Comparison of ENCODE assay signal across 18 mouse cellular contexts in genomic region chr1:136974040-136974439, GRCm38 (mm10). TPM values are rescaled to one million over a fixed set of nuclear protein-coding genes. Genes with fewer than 3 reads are reported as not detected.
"Had no signal": no experiment of that assay in that cellular context is flagged by ENCODE, and none has a peak within 500 bp of the region (broad histone marks: within the 10 kb centered on the region; RNA-seq: fewer than 3 reads in every experiment).

No protein-coding gene starts in this region.

- H3K4me1 ChIP-seq: megakaryocyte, embryonic 14.5 days; midbrain, embryonic 13.5 days; midbrain, embryonic 15.5 days; neural tube, embryonic 12.5 days; stomach, embryonic 15.5 days had no signal

- H3K36me3 ChIP-seq: midbrain, embryonic 13.5 days; midbrain, embryonic 15.5 days; neural tube, embryonic 12.5 days; stomach, embryonic 15.5 days had no signal

- ATAC-seq: midbrain, embryonic 13.5 days; midbrain, embryonic 15.5 days had no signal

- H3K4me3 ChIP-seq: megakaryocyte, embryonic 14.5 days; midbrain, embryonic 13.5 days; midbrain, embryonic 15.5 days; neural tube, embryonic 12.5 days; stomach, embryonic 15.5 days had no signal

- H3K27ac ChIP-seq: midbrain, embryonic 13.5 days; midbrain, embryonic 15.5 days; neural tube, embryonic 12.5 days; stomach, embryonic 15.5 days; stomach, postnatal 0 days had no signal

- H3K27me3 ChIP-seq: midbrain, embryonic 13.5 days; midbrain, embryonic 15.5 days; neural tube, embryonic 12.5 days; stomach, embryonic 15.5 days had no signal

- DNase-seq: lung, adult 18-20 months; lung, embryonic 14.5 days; lung, postnatal 10 days; lung, postnatal 4 days; right cerebral cortex, postnatal 25 days; right cerebral cortex, postnatal 4 days; spleen, adult 18-20 months; thymus, adult 2 months; thymus, postnatal 25 days; thymus, postnatal 4 days had no signal

- H3K9me3 ChIP-seq: midbrain, embryonic 13.5 days; midbrain, embryonic 15.5 days; neural tube, embryonic 12.5 days; stomach, embryonic 15.5 days had no signal

RNA-seq across cellular contexts. Expression of gene Nr5a2, which starts 13.8 kb away (rescaled TPM):
- total RNA-seq: monocyte, adult 5-6 weeks; neutrophil, adult 5-6 weeks had no signal
